ENCODE assay signal across 17 mouse cellular contexts in genomic region chr9:92612641-92613040, GRCm38 (mm10).
DNase-seq lines count a peak whose midpoint lies in the region; ATAC-seq and TF ChIP-seq lines count a peak whose summit lies in the region.
"Had no signal": no experiment of that assay in that cellular context is flagged by ENCODE, and none has a peak within 500 bp of the region (broad histone marks: within the 10 kb centered on the region; RNA-seq: fewer than 3 reads in every experiment).

No protein-coding gene starts in this region.

- H3K36me3 ChIP-seq in stomach, postnatal 0 days (ENCODE audit: control insufficient read depth, insufficient read depth, low read length) = no peaks in the 10 kb centered on the region
- H3K36me3 ChIP-seq: hindbrain, embryonic 13.5 days; intestine, embryonic 15.5 days; liver, embryonic 15.5 days had no signal

- H3K9me3 ChIP-seq in stomach, postnatal 0 days (ENCODE audit: control insufficient read depth, low read length) = no peaks in the 10 kb centered on the region
- H3K9me3 ChIP-seq: heart, embryonic 13.5 days; hindbrain, embryonic 13.5 days; intestine, embryonic 15.5 days; liver, embryonic 15.5 days; megakaryocyte, embryonic 14.5 days had no signal

- TF ChIP-seq CTCF in stomach, postnatal 0 days (IDR thresholded peaks at IDR 0.05; ENCODE audit: low read depth) = no peak

- H3K4me1 ChIP-seq in stomach, postnatal 0 days (replicated peaks; ENCODE audit: control insufficient read depth, insufficient read depth) = no peaks in the 10 kb centered on the region
- H3K4me1 ChIP-seq: heart, embryonic 13.5 days; hindbrain, embryonic 13.5 days; liver, embryonic 15.5 days had no signal

- no peak for ATAC-seq in stomach, postnatal 0 days (ENCODE audit: low FRiP score, low TSS enrichment)
- ATAC-seq: intestine, embryonic 15.5 days had no signal

- no peak overlapping the region for H3K4me3 ChIP-seq in stomach, postnatal 0 days (ENCODE audit: low read depth, low read length)
- H3K4me3 ChIP-seq: erythroblast, embryonic 14.5 days; heart, embryonic 13.5 days; hindbrain, embryonic 13.5 days; intestine, embryonic 15.5 days; liver, embryonic 15.5 days; megakaryocyte, embryonic 14.5 days had no signal

- no peaks in the 10 kb centered on the region for H3K27me3 ChIP-seq in stomach, postnatal 0 days (ENCODE audit: control insufficient read depth, insufficient read depth, low read length)
- H3K27me3 ChIP-seq: heart, embryonic 13.5 days; hindbrain, embryonic 13.5 days; intestine, embryonic 15.5 days; liver, embryonic 15.5 days; megakaryocyte, embryonic 14.5 days had no signal

- DNase-seq in heart, adult 18-20 months = peak; percentile 27 to 58
- DNase-seq in heart, postnatal 4 days = no peak
- DNase-seq in ovary, postnatal 36 days (ENCODE audit: low spot score) = peak; percentile 13
- DNase-seq in ovary, postnatal 14 days (ENCODE audit: low spot score) = no peak
- peak; percentile 57 for DNase-seq in ZHBTc4 (ENCODE audit: low read depth, low spot score)
- DNase-seq in stomach, postnatal 0 days (ENCODE audit: low spot score) = peak; percentile 13
- DNase-seq in frontal cortex, postnatal 10 days (ENCODE audit: low spot score in 2 of 2) = no peak
- DNase-seq: cerebellum, adult 2 months; retina, postnatal 1 day; right cerebral cortex, postnatal 4 days; thymus, adult 18-20 months had no signal

- no peak overlapping the region for H3K4me2 ChIP-seq in stomach, postnatal 0 days (replicated peaks; ENCODE audit: low read depth)
- H3K4me2 ChIP-seq: heart, embryonic 13.5 days; hindbrain, embryonic 13.5 days; intestine, embryonic 15.5 days; liver, embryonic 15.5 days had no signal

- peak overlapping the region; percentile 53 for H3K27ac ChIP-seq in stomach, postnatal 0 days (replicated peaks)
- H3K27ac ChIP-seq: heart, embryonic 13.5 days; hindbrain, embryonic 13.5 days; intestine, embryonic 15.5 days; liver, embryonic 15.5 days had no signal

- 72% methylated on average over 15 of the region's 15 CpGs for WGBS in stomach, postnatal 0 days

- no peak for TF ChIP-seq EP300 in stomach, postnatal 0 days (optimal IDR thresholded peaks at IDR 0.05)

- H3K9ac ChIP-seq in stomach, postnatal 0 days (ENCODE audit: low read length) = no peak overlapping the region
- H3K9ac ChIP-seq: heart, embryonic 13.5 days; hindbrain, embryonic 13.5 days; intestine, embryonic 15.5 days; liver, embryonic 15.5 days had no signal

Comparison
In these comparisons a context has a peak if more than half of its experiments do, and no peak if none do; other contexts are left out.
1. DNase-seq: peak in heart, adult 18-20 months (2 of 2), ovary, postnatal 36 days (single experiment), ZHBTc4 (single experiment) and stomach, postnatal 0 days (single experiment); none in heart, postnatal 4 days (single experiment), ovary, postnatal 14 days (single experiment) and frontal cortex, postnatal 10 days (0 of 2).